Mouse (Mus musculus) layer of hippocampus, postnatal 25 days (tissue): ENCODE data around the gene Mup1. TPM values are rescaled to one million over a fixed set of nuclear protein-coding genes. Genes with fewer than 3 reads are reported as not detected.
"Not testable (repeated sequence)": the region's sequence is repeated elsewhere in the genome, so short reads cannot be mapped to it uniquely, and the experiment has no call there.

Experiments used
- DNase-seq, 2 experiments: peaks; one replicate each; pipeline ENCODE4 v3.0.0; 2022; ENCODE audit warnings: mixed read lengths in 2 of 2, low spot score in 1 of 2; ENCODE audit errors: extremely low spot score in 1 of 2
- total RNA-seq, 2 experiments: library from RNA; stranded (reverse); gene quantifications; 2 replicates each; pipeline ENCODE4 v1.2.3; 2021

Gene Mup1
- total RNA-seq: not detected

- DNase-seq: not testable (repeated sequence)
Measured at GRCm38 (mm10) chr4:60501860-60502259, at the start of gene Mup1. Mup1 (minus strand) TSS chr4:60501960.

Other genes starting within 250 kb of the Mup1 start
- gene Mup9, start 80.0 kb downstream of the Mup1 start, total RNA-seq: not detected
- not detected for gene Mup10, start 80.2 kb upstream of the Mup1 start, total RNA-seq
- not detected for gene Mup11, start 160.5 kb upstream of the Mup1 start, total RNA-seq
- gene Mup12, start 239.4 kb upstream of the Mup1 start, total RNA-seq: not detected